In genomic region chr2:161177355-161178021, GRCm38 (mm10) we compare ENCODE assay signal across 8 mouse cellular contexts.
DNase-seq lines count a peak whose midpoint lies in the region; ATAC-seq and TF ChIP-seq lines count a peak whose summit lies in the region.

No protein-coding gene starts in this region.

- no peaks in the 10 kb centered on the region for H3K36me3 ChIP-seq in hindbrain, postnatal 0 days (ENCODE audit: insufficient read depth, low read length)

- peak overlapping the region; percentile 61 for H3K4me2 ChIP-seq in hindbrain, postnatal 0 days (ENCODE audit: low read depth, low read length)

- no peaks in the 10 kb centered on the region for H3K4me1 ChIP-seq in hindbrain, postnatal 0 days (ENCODE audit: insufficient read depth, low read length)

- peak overlapping the region; percentile 39 for H3K4me3 ChIP-seq in hindbrain, postnatal 0 days (ENCODE audit: low read length)

- peak; percentile 93 for DNase-seq in ZHBTc4 (ENCODE audit: low read depth, low spot score)
- peak; percentile 51 for DNase-seq in gastrocnemius, postnatal 10 days
- peak; percentile 90 for DNase-seq in hindbrain, postnatal 0 days (ENCODE audit: low spot score)
- peak; percentile 81 for DNase-seq in left cerebral cortex, adult 11 months (ENCODE audit: low spot score)
- peak; percentile 81 for DNase-seq in lung, postnatal 25 days (ENCODE audit: low spot score)
- peak; percentile 56 for DNase-seq in retina, postnatal 7 days (ENCODE audit: low read depth, low spot score)
- DNase-seq in urinary bladder, postnatal 25 days (ENCODE audit: low spot score) = peak; percentile 62

- peak overlapping the region; percentile 45 for H3K9ac ChIP-seq in hindbrain, postnatal 0 days (replicated peaks; ENCODE audit: low read length)

- peak; percentile 94 for ATAC-seq in common myeloid progenitor, adult 5-6 weeks (replicated peaks; ENCODE audit: low read depth, poor library complexity, severe bottlenecking)
- ATAC-seq in hindbrain, postnatal 0 days = peak; percentile 92

- no peaks in the 10 kb centered on the region for H3K9me3 ChIP-seq in hindbrain, postnatal 0 days (ENCODE audit: low read length)

- H3K27ac ChIP-seq in hindbrain, postnatal 0 days = peak overlapping the region; percentile 84

- WGBS in hindbrain, postnatal 0 days = 4% methylated on average over 20 of the region's 20 CpGs

- TF ChIP-seq CTCF in hindbrain, postnatal 0 days (IDR thresholded peaks at IDR 0.05; ENCODE audit: low read depth) = peak; percentile 77

- H3K27me3 ChIP-seq in hindbrain, postnatal 0 days (ENCODE audit: insufficient read depth, low read length) = no peaks in the 10 kb centered on the region

Comparison
In these comparisons a context has a peak if more than half of its experiments do, and no peak if none do; other contexts are left out.
1. Peak in every context shown above with its lines: DNase-seq, ATAC-seq, H3K4me3 ChIP-seq and H3K27ac ChIP-seq.